Mouse (Mus musculus) macrophage (primary cell): ENCODE results near the gene Wdpcp. TPM values are rescaled to one million over a fixed set of nuclear protein-coding genes. Genes with fewer than 3 reads are reported as not detected.

Experiments
- H3K27ac ChIP-seq: fragments of 350-480 bp; formaldehyde crosslinking; 2 replicates; pipeline ENCODE4 v1.9.0; 2021
- H3K36me3 ChIP-seq: fragments of 350-480 bp; formaldehyde crosslinking; 2 replicates; pipeline ENCODE4 v1.9.0; 2021; ENCODE audit errors: inconsistent target
- H3K4me3 ChIP-seq: fragments of 350-480 bp; formaldehyde crosslinking; 2 replicates; pipeline ENCODE4 v1.9.0; 2021; ENCODE audit errors: inconsistent target
- H3K79me2 ChIP-seq: fragments of 350-480 bp; formaldehyde crosslinking; 2 replicates; pipeline ENCODE4 v1.9.0; 2021; ENCODE audit errors: inconsistent target
- WGBS: methylation state at CpG from one replicate; pipeline ENCODE4 v1.1.7; 2026; ENCODE audit warnings: inconsistent platforms; ENCODE audit not compliant: missing documents; 5-methylcytosine and 5-hydroxymethylcytosine counted together
- polyA plus RNA-seq: library from polyadenylated mRNA; stranded (reverse); fragments of 250-400 nt; gene quantifications from 3 replicates; pipeline ENCODE4 v1.2.4, GENCODE M21; 2018; ENCODE audit warnings: inconsistent platforms

Wdpcp gene
- polyA plus RNA-seq, 1 experiment from 2014 or later: 5.7 TPM

DNA sequence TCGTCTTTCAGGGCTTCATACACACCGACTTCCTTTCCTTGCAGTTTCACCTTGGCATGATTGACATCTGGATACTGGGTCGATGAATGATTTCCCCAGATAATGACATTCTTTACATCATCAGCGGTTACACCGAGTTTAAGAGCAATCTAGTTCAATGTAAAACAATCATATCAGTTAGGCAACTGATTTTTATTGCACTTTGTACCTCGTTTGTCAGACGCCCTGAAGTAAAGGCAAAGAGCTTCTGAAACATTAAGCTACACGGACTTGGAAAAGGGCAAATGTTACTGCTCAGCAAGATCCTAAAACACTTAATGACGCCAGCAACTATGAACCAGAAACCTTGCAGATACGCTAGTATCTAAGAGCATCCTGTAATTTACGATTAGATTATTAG is 12.3 kb upstream of the Wdpcp start:
- Histone ChIP-seq H3K27ac (no peak overlapping the region), H3K36me3 (peaks cover 36% of the 10 kb centered on the region), H3K79me2 (peaks cover 9% of the 10 kb centered on the region; the same call in 1 of the 2 replicates), H3K4me3 (no peak overlapping the region)
- WGBS: 92% methylated on average over 11 of the region's 11 CpGs

GRCm38 (mm10) chr11:21561347-21561746 is 10.7 kb upstream of the Wdpcp start:
- 93% methylated on average over 5 of the region's 5 CpGs for WGBS
- Histone ChIP-seq H3K4me3 (no peak overlapping the region), H3K36me3 (peaks cover 43% of the 10 kb centered on the region), H3K79me2 (peaks cover 25% of the 10 kb centered on the region), H3K27ac (no peak overlapping the region)

- no peak overlapping the region for H3K4me3 ChIP-seq
- peak overlapping the region; percentile 55 for H3K27ac ChIP-seq
- peaks cover 26% of the 10 kb centered on the region for H3K36me3 ChIP-seq
- H3K79me2 ChIP-seq: peaks cover 50% of the 10 kb centered on the region
- WGBS: 22% methylated on average over 4 of the region's 4 CpGs
Observed at GRCm38 (mm10) chr11:21563617-21564325, 8.3 kb upstream of the Wdpcp start.

DNA sequence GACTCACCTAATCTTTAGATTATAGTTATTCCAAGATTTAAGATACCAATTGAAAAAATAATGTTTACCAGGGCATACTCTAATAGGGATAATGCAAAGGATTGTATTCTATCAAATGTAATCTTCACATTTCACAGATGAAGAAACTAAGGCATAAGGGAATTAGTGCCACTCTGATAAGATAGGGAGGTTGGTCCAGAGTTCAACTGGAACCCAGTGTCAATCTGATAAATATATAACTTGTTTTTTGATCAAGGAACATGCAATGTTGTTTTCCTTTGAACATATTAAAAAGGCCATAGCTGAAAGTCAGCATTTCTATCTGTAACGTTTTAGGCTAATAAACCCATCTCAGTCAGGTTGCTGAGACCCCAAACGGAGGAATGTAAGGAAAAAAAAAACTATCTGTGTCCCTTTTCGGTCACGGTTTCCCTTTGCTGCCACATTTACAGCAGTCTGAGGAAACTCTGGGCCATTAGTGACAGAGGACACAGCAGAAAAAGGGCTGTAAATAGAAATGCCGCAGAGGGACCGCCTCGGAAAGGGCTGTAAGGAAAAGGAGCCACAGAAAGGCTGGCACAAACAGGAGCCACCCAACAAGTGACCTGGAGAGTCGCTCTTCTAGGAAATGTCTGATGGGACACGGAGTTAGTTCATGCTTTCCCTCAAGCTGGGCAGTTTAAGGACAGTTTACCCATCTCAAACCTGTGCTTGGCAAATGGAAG is 7.2 kb upstream of the Wdpcp start:
- peaks cover 16% of the 10 kb centered on the region for H3K36me3 ChIP-seq
- H3K27ac ChIP-seq: no peak overlapping the region
- peaks cover 60% of the 10 kb centered on the region for H3K79me2 ChIP-seq
- H3K4me3 ChIP-seq: no peak overlapping the region
- 95% methylated on average over 9 of the region's 9 CpGs for WGBS

GRCm38 (mm10) chr11:21566934-21567333 is 5.1 kb upstream of the Wdpcp start:
- peaks cover 78% of the 10 kb centered on the region for H3K79me2 ChIP-seq
- WGBS: over 99% methylated on average over 6 of the region's 6 CpGs
- H3K36me3 ChIP-seq: peaks cover 10% of the 10 kb centered on the region; the same call in 1 of the 2 replicates
- H3K27ac ChIP-seq: no peak overlapping the region
- no peak overlapping the region for H3K4me3 ChIP-seq

- no peak overlapping the region for H3K4me3 ChIP-seq
- peak overlapping the region; percentile 1 for H3K27ac ChIP-seq
- H3K79me2 ChIP-seq: peaks cover 74% of the 10 kb centered on the region
- H3K36me3 ChIP-seq: peaks cover 7% of the 10 kb centered on the region; the same call in 1 of the 2 replicates
- WGBS: 14% methylated on average over 1 of the region's 1 CpGs
Observed at GRCm38 (mm10) chr11:21567733-21568132, 4.3 kb upstream of the Wdpcp start.

GRCm38 (mm10) chr11:21569002-21569401 is 3.0 kb upstream of the Wdpcp start:
- Histone ChIP-seq H3K27ac (peak overlapping the region; percentile 41), H3K36me3 (peaks cover 7% of the 10 kb centered on the region; the same call in 1 of the 2 replicates), H3K4me3 (peak overlapping the region; percentile 1; the same call in 1 of the 2 replicates), H3K79me2 (peaks cover 70% of the 10 kb centered on the region)
- WGBS: 8% methylated on average over 3 of the region's 5 CpGs

DNA sequence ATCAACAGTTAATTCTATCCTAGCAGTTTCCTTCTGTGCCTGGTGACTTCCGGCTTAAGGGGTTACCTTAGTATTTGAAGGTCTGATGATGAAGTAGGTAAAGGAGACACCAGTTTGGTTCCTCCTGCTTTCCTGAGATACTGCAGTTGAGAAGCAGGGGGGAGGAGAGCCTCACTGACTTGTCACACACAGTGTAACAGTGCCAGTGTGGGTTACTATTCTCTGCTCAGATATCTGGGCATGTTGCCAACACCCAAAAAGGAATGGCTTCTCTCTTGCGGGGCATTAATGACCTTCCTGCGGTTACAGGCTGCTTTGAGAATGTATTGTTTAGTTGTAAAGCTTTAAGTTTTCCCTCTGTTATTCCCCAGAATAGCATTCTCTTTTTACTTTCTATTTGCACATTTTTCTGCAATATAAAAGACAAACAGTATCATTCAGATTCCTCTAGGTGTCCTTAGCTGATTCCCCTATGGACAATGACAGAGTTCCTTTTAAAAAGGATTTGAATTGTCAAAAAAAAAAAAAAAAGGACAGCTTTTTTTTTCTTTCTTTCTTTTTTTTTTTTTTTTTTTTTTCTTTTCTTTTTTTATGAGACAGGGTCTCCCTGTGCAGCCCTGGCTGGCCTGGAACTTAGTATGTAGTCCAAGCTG is 2.5 kb upstream of the Wdpcp start:
- Histone ChIP-seq H3K27ac (peak overlapping the region; percentile 41), H3K4me3 (peak overlapping the region; percentile 1; the same call in 1 of the 2 replicates), H3K79me2 (peaks cover 70% of the 10 kb centered on the region), H3K36me3 (peaks cover 7% of the 10 kb centered on the region; the same call in 1 of the 2 replicates)
- WGBS: 3% methylated on average over 3 of the region's 3 CpGs

- peak overlapping the region; percentile 97; the same call in 1 of the 2 replicates for H3K4me3 ChIP-seq
- 70% methylated on average over 2 of the region's 2 CpGs for WGBS
- no peak overlapping the region; the same call in 1 of the 2 replicates for H3K27ac ChIP-seq
- H3K36me3 ChIP-seq: peaks cover 7% of the 10 kb centered on the region; the same call in 1 of the 2 replicates
- H3K79me2 ChIP-seq: peaks cover 66% of the 10 kb centered on the region
Observed at GRCm38 (mm10) chr11:21570109-21570474, 1.9 kb upstream of the Wdpcp start.

GRCm38 (mm10) chr11:21570973-21571372 is 1.1 kb upstream of the Wdpcp start:
- H3K79me2 ChIP-seq: peaks cover 57% of the 10 kb centered on the region

DNA sequence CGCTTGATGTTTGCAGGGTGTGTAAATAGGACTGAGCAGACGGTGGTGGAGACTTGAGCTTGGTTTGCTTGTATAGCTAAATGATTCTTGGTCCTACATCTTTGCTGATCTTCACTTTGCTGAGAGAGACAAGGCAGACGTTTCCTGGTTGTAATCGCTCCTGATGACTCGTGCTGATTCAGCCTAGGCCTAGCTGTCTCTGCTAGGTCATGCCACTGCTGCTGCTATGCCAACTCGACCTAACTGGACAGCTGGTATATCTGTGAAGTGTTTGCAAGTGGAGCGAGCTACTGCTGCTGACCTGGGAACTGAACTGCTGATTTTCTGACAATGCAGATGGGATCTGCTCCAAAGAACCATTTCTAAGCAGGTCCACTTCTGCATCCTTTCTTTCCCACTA is 9.4 kb downstream of the Wdpcp start:
- 49% methylated on average over 7 of the region's 7 CpGs for WGBS

More at GRCm38 (mm10) chr11:21570973-21571372, 1.1 kb upstream of the Wdpcp start:
- WGBS: 15% methylated on average over 10 of the region's 10 CpGs
- H3K4me3 ChIP-seq: peak overlapping the region; percentile 97
- peaks cover 1% of the 10 kb centered on the region; the same call in 1 of the 2 replicates for H3K36me3 ChIP-seq
- peak overlapping the region; percentile 59 for H3K27ac ChIP-seq

DNA sequence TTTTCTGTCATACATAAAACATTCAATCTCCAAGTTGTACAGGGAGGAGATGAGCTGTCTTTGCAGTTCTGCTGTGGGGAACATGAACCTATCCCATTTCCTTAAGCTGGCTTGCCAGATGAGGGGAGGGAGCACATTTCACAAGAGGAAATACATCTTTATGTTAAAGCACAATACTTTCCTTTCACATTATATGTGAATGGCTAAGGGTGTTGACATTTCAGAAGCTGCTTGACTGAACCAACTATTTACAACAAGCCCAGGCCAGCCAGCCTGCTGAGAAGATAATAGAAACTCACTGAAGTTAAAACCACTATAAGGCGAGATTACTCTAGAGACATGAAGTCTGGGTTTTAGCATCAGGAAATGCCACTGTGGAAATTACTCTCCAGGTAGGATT is 11.3 kb downstream of the Wdpcp start:
- 85% methylated on average over 1 of the region's 1 CpGs for WGBS
- Histone ChIP-seq H3K27ac (no peak overlapping the region), H3K79me2 (no peaks in the 10 kb centered on the region), H3K36me3 (no peaks in the 10 kb centered on the region), H3K4me3 (no peak overlapping the region)

More for the DNA sequence above, 9.4 kb downstream of the Wdpcp start:
- H3K79me2 ChIP-seq: no peaks in the 10 kb centered on the region
- H3K27ac ChIP-seq: peak overlapping the region; percentile 46
- no peaks in the 10 kb centered on the region for H3K36me3 ChIP-seq
- no peak overlapping the region for H3K4me3 ChIP-seq

GRCm38 (mm10) chr11:21602497-21602896 is 30.5 kb downstream of the Wdpcp start:
- H3K4me3 ChIP-seq: no peak overlapping the region
- H3K27ac ChIP-seq: no peak overlapping the region
- H3K36me3 ChIP-seq: no peaks in the 10 kb centered on the region
- H3K79me2 ChIP-seq: no peaks in the 10 kb centered on the region
- WGBS: 97% methylated on average over 5 of the region's 5 CpGs

GRCm38 (mm10) chr11:21615915-21616314 is 43.9 kb downstream of the Wdpcp start:
- Histone ChIP-seq H3K4me3 (no peak overlapping the region), H3K27ac (no peak overlapping the region), H3K79me2 (no peaks in the 10 kb centered on the region), H3K36me3 (no peaks in the 10 kb centered on the region)
